Mouse (Mus musculus) frontal cortex, postnatal 25 days (tissue): ENCODE data around the gene Elovl5.
"Not testable (repeated sequence)": the region's sequence is repeated elsewhere in the genome, so short reads cannot be mapped to it uniquely, and the experiment has no call there.

Experiments
- DNase-seq, 2 experiments: peaks; one replicate each; pipeline ENCODE4 v3.0.0; 2022; ENCODE audit warnings: low spot score in 2 of 2

Gene Elovl5

GRCm38 (mm10) chr9:77993538-77994255 lies 76.5 kb downstream of the Elovl5 start:
- not testable (repeated sequence) for DNase-seq

DNA sequence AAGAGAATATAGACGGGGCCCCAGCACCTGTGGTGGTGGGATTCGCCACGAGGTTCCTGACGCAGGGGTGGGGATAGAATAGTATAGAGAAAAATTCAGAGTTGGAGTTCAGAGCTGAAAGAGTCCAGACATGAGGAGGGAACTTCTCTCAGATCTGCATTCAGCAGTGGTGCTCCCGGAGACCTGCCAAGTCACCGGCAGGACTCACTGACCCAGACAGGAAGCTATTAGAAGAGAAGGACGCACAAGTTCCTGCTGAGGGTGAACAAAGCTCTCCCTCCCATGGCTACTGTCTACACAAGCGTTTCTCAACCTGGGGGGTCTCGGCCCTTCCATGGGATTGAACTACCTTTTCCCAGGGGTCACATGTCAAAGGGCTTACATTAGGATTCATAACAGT lies 78.1 kb downstream of the Elovl5 start:
- no peak for DNase-seq

DNA sequence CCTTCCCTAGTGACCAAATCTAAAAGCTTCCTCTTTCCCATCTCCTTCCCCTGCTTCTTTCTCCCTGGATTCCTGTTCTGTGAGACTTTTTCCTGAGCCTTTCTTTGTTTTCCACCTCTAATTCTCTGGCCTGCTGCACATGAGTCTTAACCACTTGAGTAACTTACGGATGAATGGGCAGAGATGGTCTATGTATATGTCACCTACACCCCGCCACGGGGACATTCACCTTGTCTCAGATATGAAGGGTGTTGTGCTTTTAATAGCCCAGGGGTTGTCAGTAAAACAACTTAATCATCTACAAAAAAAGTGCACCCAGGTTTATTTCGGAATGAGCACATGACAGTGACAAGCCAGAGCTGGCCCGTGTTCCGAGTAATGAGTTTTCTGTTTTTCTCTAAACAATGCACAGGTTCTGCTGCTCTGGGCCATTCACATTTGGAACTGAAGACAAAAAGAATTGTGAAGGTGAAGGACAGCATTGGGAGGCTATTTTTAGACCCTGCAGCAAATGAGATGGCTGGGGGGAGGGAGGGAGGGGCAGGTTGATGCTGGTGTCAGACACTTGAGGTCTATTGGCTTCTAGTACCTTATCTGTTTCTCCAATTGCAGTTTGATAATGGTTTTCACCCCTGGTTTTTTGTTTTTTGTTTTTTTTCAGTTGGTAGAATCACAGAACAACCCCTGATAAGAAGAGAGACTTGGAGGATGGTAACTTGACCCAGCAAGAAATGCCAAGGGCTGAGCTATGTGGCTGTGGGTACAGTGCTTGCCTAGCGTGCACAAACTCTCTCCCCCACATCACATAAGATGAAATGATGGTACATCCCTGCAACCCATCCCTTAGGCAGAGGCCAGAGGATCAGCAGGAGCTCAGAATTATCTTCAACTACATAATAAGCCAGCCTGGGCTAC lies 83.7 kb downstream of the Elovl5 start:
- no peak for DNase-seq

GRCm38 (mm10) chr9:78003278-78003677 lies 86.1 kb downstream of the Elovl5 start:
- no peak for DNase-seq

- no peak for DNase-seq
Observed at GRCm38 (mm10) chr9:78005481-78005880, 88.3 kb downstream of the Elovl5 start.

GRCm38 (mm10) chr9:78006209-78007001 lies 89.2 kb downstream of the Elovl5 start:
- DNase-seq = peak; percentile 54 to 70

DNA sequence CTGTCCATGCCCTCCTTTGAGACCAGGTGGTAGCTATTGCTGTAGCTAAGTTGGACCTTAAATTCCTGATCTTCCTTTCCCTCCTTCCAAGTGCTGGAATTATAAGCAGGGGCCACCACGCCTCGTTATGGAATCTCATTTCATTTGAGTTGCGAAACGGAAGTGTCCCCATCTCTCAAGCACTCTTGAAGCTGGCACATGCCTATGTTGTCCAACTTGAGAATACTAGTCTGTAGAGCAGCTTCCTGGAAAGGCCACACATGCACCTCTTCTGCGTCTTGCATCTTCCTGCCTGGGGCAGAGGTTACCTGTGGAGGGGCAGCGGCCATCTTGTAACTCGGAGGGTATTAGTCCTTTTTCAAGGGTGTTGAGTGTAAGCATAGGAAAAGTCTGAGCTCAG lies 92.2 kb downstream of the Elovl5 start:
- DNase-seq = no peak

- DNase-seq = no peak
Observed at GRCm38 (mm10) chr9:78010187-78010586, 93.0 kb downstream of the Elovl5 start.

DNA sequence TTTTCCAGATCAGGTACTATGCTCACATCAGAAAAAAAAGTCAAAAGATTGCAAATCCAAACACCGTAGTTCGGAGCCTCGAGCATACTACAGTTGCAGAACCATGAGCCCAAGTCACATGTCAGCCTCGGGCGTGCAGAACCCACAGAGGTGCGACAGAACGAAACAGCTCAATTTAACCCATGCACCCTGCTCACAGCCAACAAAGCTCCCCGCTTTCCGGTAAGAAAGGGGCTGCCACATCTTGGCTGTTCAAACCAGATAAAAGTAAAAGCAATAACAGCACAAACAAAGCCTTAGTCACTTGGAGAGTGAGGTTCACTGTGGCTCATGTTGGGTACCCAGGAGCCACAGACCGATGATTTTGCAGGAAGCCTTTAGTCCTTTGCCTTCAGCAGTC lies 93.5 kb downstream of the Elovl5 start:
- DNase-seq = no peak

- DNase-seq = no peak
Observed at GRCm38 (mm10) chr9:78012066-78012465, 94.9 kb downstream of the Elovl5 start.

- DNase-seq = no peak
Observed at GRCm38 (mm10) chr9:78012681-78013080, 95.5 kb downstream of the Elovl5 start.

DNA sequence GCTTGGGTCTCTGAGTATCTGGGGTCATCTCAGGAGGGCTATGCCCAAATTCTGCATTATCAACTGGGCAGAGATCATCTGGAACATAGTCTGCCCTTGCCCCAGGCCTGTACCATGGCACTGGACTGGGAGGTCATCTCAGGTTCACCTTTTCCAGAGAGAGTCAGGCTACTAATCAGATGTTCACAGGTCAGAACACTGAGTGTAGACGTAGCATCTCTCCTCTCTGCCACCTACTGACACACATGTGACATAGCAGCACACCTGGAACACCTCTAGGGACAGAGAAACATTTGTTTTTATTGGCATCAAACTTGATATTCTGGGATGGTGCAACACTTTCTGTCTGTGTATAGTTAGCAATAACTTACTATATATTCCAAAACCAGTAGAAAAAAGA lies 96.6 kb downstream of the Elovl5 start:
- no peak for DNase-seq

DNA sequence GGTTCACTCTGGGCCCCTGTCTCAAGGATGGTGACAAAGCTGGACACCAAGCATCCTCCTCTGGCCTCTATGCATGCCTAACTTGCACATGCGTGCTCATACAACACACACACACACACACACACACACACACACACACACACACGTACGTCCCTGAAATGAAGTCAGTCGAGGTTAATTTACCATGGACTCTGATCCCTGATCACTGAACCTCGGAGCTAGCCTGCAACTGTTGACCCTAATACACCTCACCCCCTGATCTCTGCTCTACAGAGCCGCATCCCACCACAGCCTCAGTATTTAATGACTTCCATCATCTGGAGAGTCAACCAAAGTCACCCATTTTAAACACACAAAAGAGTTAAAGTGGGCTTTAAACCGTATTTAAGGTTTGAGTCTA lies 98.7 kb downstream of the Elovl5 start:
- no peak for DNase-seq

DNA sequence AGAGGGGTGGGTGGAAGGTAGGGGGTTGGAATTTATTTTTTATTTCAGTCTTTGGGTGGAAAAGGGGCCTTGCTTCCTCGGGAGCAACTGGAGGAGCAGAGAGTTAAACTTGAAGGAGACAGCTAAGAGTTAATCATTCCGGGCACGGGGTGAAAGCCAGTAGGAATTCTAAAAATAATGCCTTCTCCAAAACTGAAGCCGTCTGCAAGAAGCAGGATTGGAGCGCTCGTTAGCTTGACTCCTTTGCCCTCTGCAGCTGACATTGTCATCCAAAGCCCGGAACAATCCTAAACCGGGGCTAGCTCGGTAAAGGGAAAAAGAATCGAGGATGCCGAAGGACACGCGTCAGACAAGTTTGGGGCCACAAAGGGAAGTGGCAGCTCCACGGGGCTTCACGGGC lies 99.1 kb downstream of the Elovl5 start:
- DNase-seq = no peak

GRCm38 (mm10) chr9:78021256-78021655 lies 104.1 kb downstream of the Elovl5 start:
- no peak for DNase-seq

GRCm38 (mm10) chr9:78022187-78022945 lies 105.2 kb downstream of the Elovl5 start:
- no peak for DNase-seq

DNA sequence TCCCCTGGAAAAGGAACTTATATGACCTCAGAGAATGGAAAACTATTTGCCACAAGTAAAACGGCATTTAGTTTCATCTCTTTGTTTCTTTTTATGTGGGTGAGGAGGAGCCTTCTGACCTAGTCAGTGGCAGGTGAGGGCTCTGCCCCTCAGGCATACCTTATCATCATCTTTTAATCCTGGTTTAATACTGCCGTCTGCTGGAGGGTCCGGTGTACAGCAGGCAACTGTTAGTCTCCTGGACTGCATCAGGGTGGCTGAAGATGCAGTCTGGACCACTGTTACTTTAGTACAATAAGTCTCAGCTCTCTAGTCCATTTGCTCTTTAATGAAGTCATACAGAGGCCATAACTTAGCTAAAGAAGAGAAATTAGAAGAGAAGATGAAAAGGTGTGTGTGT lies 107.7 kb downstream of the Elovl5 start:
- DNase-seq = peak; percentile 51 to 52

GRCm38 (mm10) chr9:78027099-78027498 lies 109.9 kb downstream of the Elovl5 start:
- DNase-seq = no peak

DNA sequence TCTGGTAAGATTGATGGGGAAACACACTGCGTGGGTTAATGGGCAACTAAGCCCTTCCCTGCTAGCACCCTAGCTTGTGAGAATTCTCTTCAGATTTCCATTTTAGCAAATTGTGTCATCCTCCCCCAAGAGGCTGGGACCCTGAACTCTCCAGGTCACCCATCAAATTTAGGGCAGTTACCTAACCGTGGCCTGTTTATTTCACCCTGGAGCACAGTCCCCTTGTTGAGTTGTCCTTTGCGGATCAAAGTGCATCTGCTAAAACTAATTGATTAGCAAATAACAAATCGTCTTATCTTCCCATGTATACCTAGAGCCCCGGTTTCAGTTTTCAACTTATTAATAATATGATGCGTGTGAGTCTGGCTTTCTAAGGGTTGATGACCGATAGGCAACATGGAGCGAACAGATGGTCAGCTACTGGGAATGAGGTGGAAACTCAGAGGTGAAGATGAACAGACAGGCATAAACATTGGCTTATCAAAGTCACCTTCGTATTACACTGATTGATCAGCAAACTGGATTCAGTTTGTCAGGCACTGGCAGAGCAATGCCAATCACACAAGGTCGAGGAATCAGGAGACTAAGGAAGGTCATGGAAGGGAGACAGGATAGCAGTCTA lies 113.8 kb downstream of the Elovl5 start:
- no peak for DNase-seq

- no peak for DNase-seq
Observed at GRCm38 (mm10) chr9:78032930-78033329, 115.8 kb downstream of the Elovl5 start.
